Mouse (Mus musculus): ENCODE data around the gene Cdc6. TPM values are rescaled to one million over a fixed set of nuclear protein-coding genes. Genes with fewer than 3 reads are reported as not detected.

Cdc6 gene
- polyA plus RNA-seq, 1 experiment = 0.82 TPM

DNA sequence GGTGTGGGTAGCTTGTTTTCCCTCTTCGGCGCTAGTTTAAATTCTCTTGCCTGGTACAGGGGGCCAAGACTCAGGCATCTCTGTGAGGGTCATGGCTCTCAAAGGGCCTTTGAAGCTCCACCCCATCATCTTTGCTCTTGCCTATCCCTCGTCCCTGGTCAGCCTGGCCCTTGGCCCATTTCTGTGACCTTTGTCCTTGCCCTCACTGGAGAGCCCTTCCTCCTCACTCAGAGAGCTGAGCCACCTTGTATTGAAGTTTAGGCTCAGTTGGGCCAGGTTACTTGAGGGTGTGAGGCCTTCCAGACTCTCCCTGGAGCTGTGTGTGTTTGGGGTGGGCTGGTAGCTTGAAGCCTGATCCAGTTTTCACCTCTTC lies 38.0 kb downstream of the Cdc6 start:
- no peak overlapping the region for H3K4me3 ChIP-seq (replicated peaks)
- no peaks in the 10 kb centered on the region; the same call in 1 of the 2 replicates for H3K36me3 ChIP-seq (ENCODE audit: control insufficient read depth)
- H3K4me1 ChIP-seq (ENCODE audit: control insufficient read depth) = peaks cover 41% of the 10 kb centered on the region
- H3K27me3 ChIP-seq (ENCODE audit: control insufficient read depth) = peaks cover 22% of the 10 kb centered on the region
- no peak for TF ChIP-seq TAL1 (IDR thresholded peaks at IDR 0.05; ENCODE audit: low read length)
- no peak for TF ChIP-seq GATA1 (IDR thresholded peaks at IDR 0.05; ENCODE audit: low read length)
- no peaks in the 10 kb centered on the region for H3K9me3 ChIP-seq (ENCODE audit: control insufficient read depth, low read length)

DNA sequence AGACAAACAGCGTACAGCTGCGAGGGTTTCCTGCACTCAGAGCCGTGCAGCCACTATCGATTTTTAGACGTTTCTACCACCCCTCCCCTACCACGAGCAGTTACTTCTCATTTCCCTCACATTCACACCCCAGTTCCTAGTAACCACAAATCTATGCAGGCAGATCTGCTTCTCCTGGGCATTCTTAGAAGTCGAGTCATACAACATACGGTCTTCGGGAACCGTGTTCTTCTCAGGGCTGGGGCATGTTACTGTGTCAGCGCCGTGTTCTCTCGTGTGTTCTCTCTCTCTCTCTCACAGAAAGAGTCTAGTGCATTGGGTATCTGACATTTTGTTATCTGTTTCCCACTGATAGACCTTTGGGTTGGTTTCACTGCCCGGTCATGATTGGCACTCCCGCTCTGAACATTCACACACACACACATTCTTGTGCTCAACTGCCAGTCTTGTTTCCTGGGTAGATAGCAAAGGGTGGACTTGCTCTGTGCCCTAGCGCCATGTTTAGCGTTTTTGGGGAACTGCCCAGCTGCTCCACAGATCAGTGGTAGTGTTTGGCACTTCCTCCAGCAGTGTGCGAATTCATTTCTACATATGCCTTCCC lies 40.5 kb downstream of the Cdc6 start:
- Histone ChIP-seq H3K4me3 (replicated peaks) (no peak overlapping the region), H3K36me3 (ENCODE audit: control insufficient read depth) (no peaks in the 10 kb centered on the region; the same call in 1 of the 2 replicates), H3K27me3 (ENCODE audit: control insufficient read depth) (peaks cover 7% of the 10 kb centered on the region), H3K9me3 (ENCODE audit: control insufficient read depth, low read length) (no peaks in the 10 kb centered on the region), H3K4me1 (ENCODE audit: control insufficient read depth) (peaks cover 24% of the 10 kb centered on the region)
- TF ChIP-seq GATA1 (IDR thresholded peaks at IDR 0.05; ENCODE audit: low read length) (no peak), TAL1 (IDR thresholded peaks at IDR 0.05; ENCODE audit: low read length) (no peak)

DNA sequence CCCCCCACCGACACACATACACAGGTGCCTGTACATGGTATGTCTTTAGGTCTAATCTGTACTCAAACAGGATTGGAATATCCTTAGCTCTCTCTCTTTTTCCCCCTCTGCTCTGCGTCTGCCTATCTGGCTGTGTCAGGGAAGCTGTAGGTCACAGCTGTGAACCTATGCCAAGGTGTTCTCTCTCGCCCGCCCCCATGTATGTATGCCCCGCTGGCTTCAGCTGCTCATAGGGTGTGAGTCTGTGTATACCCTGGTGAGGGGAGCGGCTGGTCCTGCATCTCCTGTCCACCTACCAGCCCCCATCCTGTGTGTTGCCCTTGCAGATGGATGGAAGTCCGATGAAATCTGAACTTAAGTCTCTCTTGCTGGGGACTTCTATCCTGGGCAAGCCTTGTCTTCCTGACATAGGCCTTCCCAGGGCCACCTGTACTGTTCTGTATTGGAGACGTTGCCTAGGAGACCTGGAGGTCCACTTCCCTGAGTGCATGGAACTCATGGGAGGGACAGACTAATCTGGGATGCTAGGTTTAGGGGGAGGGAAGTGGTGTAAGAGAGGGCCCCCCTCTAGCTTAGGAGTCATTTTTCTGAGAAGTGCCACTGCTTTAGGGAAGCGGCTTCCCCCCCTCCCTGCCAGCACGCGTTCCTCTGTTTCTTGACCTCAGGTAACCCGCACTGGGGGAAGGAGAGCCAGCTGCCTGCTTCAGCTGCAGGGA lies 41.8 kb downstream of the Cdc6 start:
- no peak overlapping the region for H3K4me3 ChIP-seq (replicated peaks)
- peaks cover 30% of the 10 kb centered on the region for H3K4me1 ChIP-seq (ENCODE audit: control insufficient read depth)
- H3K9me3 ChIP-seq (ENCODE audit: control insufficient read depth, low read length) = no peaks in the 10 kb centered on the region
- peaks cover 7% of the 10 kb centered on the region for H3K27me3 ChIP-seq (ENCODE audit: control insufficient read depth)
- no peak for TF ChIP-seq GATA1 (IDR thresholded peaks at IDR 0.05; ENCODE audit: low read length)
- H3K36me3 ChIP-seq (ENCODE audit: control insufficient read depth) = no peaks in the 10 kb centered on the region; the same call in 1 of the 2 replicates

DNA sequence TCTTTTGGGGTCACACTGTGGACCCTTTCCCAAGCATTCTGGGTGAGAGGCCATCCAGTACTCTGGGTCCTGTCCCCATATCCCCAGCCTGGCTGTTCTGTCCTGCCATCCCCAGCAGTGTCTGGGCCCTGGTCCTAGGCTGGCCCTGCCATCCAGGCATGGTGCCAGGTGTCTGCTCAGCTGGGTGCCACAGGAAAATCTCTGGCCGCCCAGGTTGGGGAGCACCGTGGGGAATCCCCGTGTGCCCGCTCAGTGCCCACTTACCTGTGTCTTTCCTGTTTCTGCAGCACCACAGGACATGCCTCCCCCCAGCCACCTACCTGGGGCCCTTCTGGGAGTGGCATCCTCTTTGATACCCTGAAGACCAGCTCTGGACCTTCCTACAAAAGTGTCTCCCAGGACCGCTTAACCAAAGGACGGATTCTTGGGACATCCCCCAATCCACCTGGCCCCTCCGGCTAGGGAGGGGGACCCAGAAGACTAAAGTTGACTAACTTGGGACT lies 42.4 kb downstream of the Cdc6 start:
- TF ChIP-seq TAL1 (IDR thresholded peaks at IDR 0.05; ENCODE audit: low read length) = no peak
- no peak for TF ChIP-seq GATA1 (IDR thresholded peaks at IDR 0.05; ENCODE audit: low read length)
- H3K36me3 ChIP-seq (ENCODE audit: control insufficient read depth) = no peaks in the 10 kb centered on the region; the same call in 1 of the 2 replicates
- H3K27me3 ChIP-seq (ENCODE audit: control insufficient read depth) = peaks cover 7% of the 10 kb centered on the region
- H3K4me3 ChIP-seq (replicated peaks) = no peak overlapping the region
- no peaks in the 10 kb centered on the region for H3K9me3 ChIP-seq (ENCODE audit: control insufficient read depth, low read length)
- peaks cover 34% of the 10 kb centered on the region for H3K4me1 ChIP-seq (ENCODE audit: control insufficient read depth)

DNA sequence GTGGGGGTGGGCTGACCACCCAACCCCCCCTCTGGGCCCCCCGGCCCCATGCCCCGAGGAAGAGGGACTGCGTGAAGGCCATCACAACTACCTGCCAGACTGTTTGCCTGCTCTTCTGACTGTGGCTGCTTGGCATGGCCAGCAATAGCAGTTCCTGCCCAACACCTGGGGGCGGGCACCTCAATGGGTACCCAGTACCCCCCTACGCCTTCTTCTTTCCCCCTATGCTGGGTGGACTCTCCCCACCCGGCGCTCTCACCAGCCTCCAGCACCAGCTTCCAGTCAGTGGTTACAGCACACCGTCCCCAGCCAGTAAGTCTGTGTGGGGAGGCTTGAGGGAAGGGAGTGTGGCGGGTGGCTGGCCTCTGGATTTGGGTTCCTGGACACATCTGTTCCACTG lies 42.9 kb downstream of the Cdc6 start:
- no peak overlapping the region for H3K4me3 ChIP-seq (replicated peaks)
- no peaks in the 10 kb centered on the region for H3K9me3 ChIP-seq (ENCODE audit: control insufficient read depth, low read length)
- H3K27me3 ChIP-seq (ENCODE audit: control insufficient read depth) = peaks cover 7% of the 10 kb centered on the region
- no peaks in the 10 kb centered on the region; the same call in 1 of the 2 replicates for H3K36me3 ChIP-seq (ENCODE audit: control insufficient read depth)
- TF ChIP-seq TAL1 (IDR thresholded peaks at IDR 0.05; ENCODE audit: low read length) (no peak), GATA1 (IDR thresholded peaks at IDR 0.05; ENCODE audit: low read length) (no peak)
- peaks cover 38% of the 10 kb centered on the region for H3K4me1 ChIP-seq (ENCODE audit: control insufficient read depth)

DNA sequence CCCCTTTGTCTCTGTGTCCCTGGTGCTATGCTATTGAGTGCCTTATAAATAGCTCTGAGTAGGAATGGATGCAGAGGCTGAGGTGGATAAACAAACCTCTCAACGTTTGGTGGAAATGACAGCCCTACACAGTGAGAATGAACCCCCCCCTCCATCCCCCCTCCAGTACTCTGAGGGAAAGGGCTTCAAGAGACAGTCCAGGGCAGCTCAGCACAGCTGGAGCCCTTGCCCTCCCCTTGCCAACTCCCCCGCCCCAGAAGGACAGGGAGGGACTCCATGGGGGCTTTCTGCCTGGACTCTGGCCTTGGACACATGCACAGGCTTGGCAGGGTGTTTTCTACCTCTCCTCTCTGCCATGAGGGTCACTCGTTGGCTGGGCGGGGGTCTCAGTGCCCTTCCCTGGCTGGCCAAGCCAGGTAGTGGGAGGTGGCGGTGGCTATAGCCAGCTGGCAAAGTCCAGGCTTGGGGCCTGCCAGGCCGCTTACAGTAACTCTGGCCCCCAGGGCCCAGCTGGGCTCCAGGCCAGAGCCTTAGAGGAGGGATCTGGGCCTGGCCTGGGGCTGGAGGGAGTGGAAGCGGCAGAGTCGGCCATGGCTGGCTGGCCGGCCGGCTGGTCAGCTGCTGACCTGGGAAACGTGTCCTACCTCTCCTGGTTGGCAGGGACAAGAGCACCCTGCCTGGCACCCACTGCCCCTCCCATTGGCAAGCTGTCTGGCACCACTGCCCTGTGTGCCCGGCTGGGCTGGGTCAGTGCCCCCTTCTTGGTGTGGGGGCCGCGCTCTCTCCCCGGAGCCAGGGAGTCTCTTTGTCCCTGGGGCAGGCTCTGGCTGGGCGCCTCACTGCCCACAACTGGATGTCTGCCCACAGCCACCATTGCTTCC lies 43.7 kb downstream of the Cdc6 start:
- Histone ChIP-seq H3K27me3 (ENCODE audit: control insufficient read depth) (peaks cover 7% of the 10 kb centered on the region), H3K9me3 (ENCODE audit: control insufficient read depth, low read length) (no peaks in the 10 kb centered on the region), H3K4me1 (ENCODE audit: control insufficient read depth) (peaks cover 40% of the 10 kb centered on the region), H3K36me3 (ENCODE audit: control insufficient read depth) (no peaks in the 10 kb centered on the region; the same call in 1 of the 2 replicates), H3K4me3 (replicated peaks) (no peak overlapping the region)
- no peak for TF ChIP-seq TAL1 (IDR thresholded peaks at IDR 0.05; ENCODE audit: low read length)
- TF ChIP-seq GATA1 (IDR thresholded peaks at IDR 0.05; ENCODE audit: low read length) = no peak

DNA sequence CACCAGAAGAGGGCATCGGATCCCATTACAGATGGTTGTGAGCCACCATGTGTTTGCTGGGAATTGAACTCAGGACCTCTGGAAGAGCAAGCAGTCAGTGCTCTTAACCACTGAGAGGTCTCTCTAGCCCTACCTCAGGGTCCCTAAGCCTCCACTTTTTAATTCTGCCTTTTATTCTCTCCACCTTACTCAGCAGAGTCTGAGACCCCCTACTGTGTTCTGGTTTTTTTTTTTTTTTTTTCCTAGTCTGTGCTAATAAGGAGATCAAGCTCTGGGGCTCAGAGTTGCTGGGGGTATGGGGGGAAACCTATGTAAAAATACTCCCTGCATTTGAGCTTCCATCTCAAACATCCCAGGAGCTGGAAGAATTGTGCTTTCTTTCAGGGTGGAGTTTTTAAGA lies 44.5 kb downstream of the Cdc6 start:
- Histone ChIP-seq H3K4me3 (replicated peaks) (no peak overlapping the region), H3K9me3 (ENCODE audit: control insufficient read depth, low read length) (no peaks in the 10 kb centered on the region), H3K4me1 (ENCODE audit: control insufficient read depth) (peaks cover 40% of the 10 kb centered on the region), H3K27me3 (ENCODE audit: control insufficient read depth) (peaks cover 7% of the 10 kb centered on the region), H3K36me3 (ENCODE audit: control insufficient read depth) (no peaks in the 10 kb centered on the region; the same call in 1 of the 2 replicates)
- TF ChIP-seq TAL1 (IDR thresholded peaks at IDR 0.05; ENCODE audit: low read length) (no peak), GATA1 (IDR thresholded peaks at IDR 0.05; ENCODE audit: low read length) (no peak)

DNA sequence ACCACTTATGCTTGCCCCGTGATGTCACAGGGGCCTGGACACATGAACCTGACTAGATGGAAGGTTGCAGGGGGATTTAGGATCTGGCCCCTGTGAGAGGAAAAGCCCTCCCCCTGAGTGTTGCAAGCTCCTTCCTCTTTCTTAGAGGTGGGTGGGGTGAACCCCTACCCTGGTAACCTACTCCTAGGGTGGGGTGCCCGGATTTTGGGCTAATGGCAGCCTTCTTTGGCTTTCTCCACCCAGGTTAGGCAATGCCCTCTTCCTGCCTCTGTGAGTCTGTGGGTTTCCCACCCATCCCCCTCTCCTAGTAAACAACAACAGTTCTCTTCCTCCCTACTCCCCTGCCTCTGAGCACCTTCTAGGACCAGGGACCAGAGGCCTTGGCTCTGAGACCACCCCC lies 45.1 kb downstream of the Cdc6 start:
- TF ChIP-seq GATA1 (IDR thresholded peaks at IDR 0.05; ENCODE audit: low read length) = no peak
- no peak for TF ChIP-seq TAL1 (IDR thresholded peaks at IDR 0.05; ENCODE audit: low read length)
- Histone ChIP-seq H3K9me3 (ENCODE audit: control insufficient read depth, low read length) (no peaks in the 10 kb centered on the region), H3K36me3 (ENCODE audit: control insufficient read depth) (no peaks in the 10 kb centered on the region; the same call in 1 of the 2 replicates), H3K4me3 (replicated peaks) (no peak overlapping the region), H3K27me3 (ENCODE audit: control insufficient read depth) (peaks cover 7% of the 10 kb centered on the region), H3K4me1 (ENCODE audit: control insufficient read depth) (peaks cover 37% of the 10 kb centered on the region)

DNA sequence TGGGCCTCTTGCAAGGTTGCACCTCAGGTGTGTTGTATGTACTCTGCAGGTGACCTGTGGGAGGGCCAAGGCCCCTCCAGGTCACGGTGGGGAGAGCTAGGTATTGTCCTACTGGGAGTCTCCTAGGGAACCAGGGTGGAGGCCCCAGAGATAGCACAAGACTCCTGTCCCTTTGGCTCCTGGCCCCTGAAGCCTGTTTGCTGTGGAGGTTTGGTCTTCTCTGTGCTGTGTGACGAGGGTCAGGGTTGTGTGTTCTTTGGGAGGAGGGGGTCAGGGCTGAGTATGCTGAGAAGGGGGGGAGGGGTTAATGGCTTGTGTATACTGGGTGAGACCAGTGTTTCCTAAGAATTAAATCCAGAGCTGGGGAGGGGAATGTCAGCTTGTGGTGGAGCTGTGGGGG lies 45.8 kb downstream of the Cdc6 start:
- Histone ChIP-seq H3K27me3 (ENCODE audit: control insufficient read depth) (peaks cover 4% of the 10 kb centered on the region), H3K9me3 (ENCODE audit: control insufficient read depth, low read length) (no peaks in the 10 kb centered on the region), H3K36me3 (ENCODE audit: control insufficient read depth) (no peaks in the 10 kb centered on the region; the same call in 1 of the 2 replicates), H3K4me3 (replicated peaks) (no peak overlapping the region), H3K4me1 (ENCODE audit: control insufficient read depth) (peaks cover 31% of the 10 kb centered on the region)
- TF ChIP-seq GATA1 (IDR thresholded peaks at IDR 0.05; ENCODE audit: low read length) = no peak
- TF ChIP-seq TAL1 (IDR thresholded peaks at IDR 0.05; ENCODE audit: low read length) = no peak

All from erythroblast, embryonic 14.5 days (primary cell).